Mouse (Mus musculus) G1E (cell line): Measurements from ENCODE around the gene Ttc37. TPM values are rescaled to one million over a fixed set of nuclear protein-coding genes. Genes with fewer than 3 reads are reported as not detected.

Experiments used
- ATAC-seq: 2 replicates; pipeline ENCODE4 v1.8.0; 2016; ENCODE audit warnings: mild to moderate bottlenecking; ENCODE audit not compliant: insufficient number of reproducible peaks, poor library complexity, low FRiP score, severe bottlenecking; ENCODE audit errors: extremely low read depth
- DNase-seq: peaks from one replicate; pipeline ENCODE4 v3.0.0; 2012; ENCODE audit warnings: low spot score
- H3K27me3 ChIP-seq: 2 replicates; pipeline ENCODE4 v1.6.1; 2012; ENCODE audit warnings: mild to moderate bottlenecking, low read length, inconsistent platforms; ENCODE audit not compliant: insufficient read depth
- H3K36me3 ChIP-seq: replicated peaks from 2 replicates; pipeline ENCODE3; 2012; ENCODE audit warnings: mild to moderate bottlenecking, inconsistent platforms
- H3K4me1 ChIP-seq: 2 replicates; pipeline ENCODE4 v1.6.1; 2012; ENCODE audit warnings: low read depth, low read length, inconsistent platforms, mixed read lengths; ENCODE audit not compliant: insufficient read depth
- H3K4me3 ChIP-seq: 2 replicates; pipeline ENCODE4 v1.5.1; 2012; ENCODE audit warnings: low read depth, mild to moderate bottlenecking, inconsistent platforms, low read length, moderate library complexity, mixed read lengths
- H3K9me3 ChIP-seq: replicated peaks from 2 replicates; pipeline ENCODE4 v1.6.1; 2012; ENCODE audit warnings: inconsistent platforms
- CTCF ChIP-seq: IDR thresholded peaks from 2 replicates; pipeline ENCODE4 v1.5.1; 2012; ENCODE audit warnings: low read depth, low read length, inconsistent platforms, mixed read lengths
- GATA1 ChIP-seq: IDR thresholded peaks from 2 replicates; pipeline ENCODE4 v1.6.1; 2012; ENCODE audit warnings: borderline replicate concordance, low read length, inconsistent platforms, mixed read lengths
- GATA2 ChIP-seq: IDR thresholded peaks from 2 replicates; pipeline ENCODE4 v1.6.1; 2012; ENCODE audit warnings: low read depth, low read length, inconsistent platforms, borderline replicate concordance
- POLR2AphosphoS5 ChIP-seq: IDR thresholded peaks from 2 replicates; pipeline ENCODE4 v1.6.1; 2012; ENCODE audit warnings: low read depth, low read length, inconsistent platforms; ENCODE audit not compliant: insufficient replicate concordance
- TAL1 ChIP-seq: conservative IDR thresholded peaks from 2 replicates; pipeline ENCODE4 v1.6.1; 2012; ENCODE audit warnings: low read depth, low read length, inconsistent platforms, mixed read lengths
- polyA plus RNA-seq: library from polyadenylated mRNA; stranded (reverse); fragments of >175 nt; gene quantifications from 2 replicates; pipeline ENCODE4 v1.2.3, GENCODE M21; 2012
- total RNA-seq, 2 experiments: library from RNA; stranded (forward) in 1 of 2; stranded (reverse) in 1 of 2; fragments of 200-1000 nt in 1 of 2; fragments of >200 nt in 1 of 2; fragmentation: Nextera tagmentation in 1 of 2; gene quantifications; 2 replicates each; pipeline ENCODE4 v1.2.3; 2014 to 2017

The Ttc37 gene
- total and polyA plus RNA-seq, 3 experiments: 1.4 to 40.3 (median 34.7) TPM

GRCm38 (mm10) chr13:76150483-76150882 lies 51.9 kb downstream of the Ttc37 start:
- TF ChIP-seq POLR2AphosphoS5 (no peak), TAL1 (no peak), GATA1 (no peak), GATA2 (no peak), CTCF (no peak)
- Histone ChIP-seq H3K27me3 (no peaks in the 10 kb centered on the region), H3K36me3 (peaks cover 46% of the 10 kb centered on the region), H3K4me3 (no peak overlapping the region), H3K4me1 (no peaks in the 10 kb centered on the region), H3K9me3 (no peaks in the 10 kb centered on the region)
- DNase-seq (no peak), ATAC-seq (no peak)

GRCm38 (mm10) chr13:76157099-76157498 lies 58.6 kb downstream of the Ttc37 start:
- no peak for TF ChIP-seq POLR2AphosphoS5
- no peak for TF ChIP-seq GATA1
- no peak for TF ChIP-seq CTCF
- no peak for TF ChIP-seq GATA2
- no peak for TF ChIP-seq TAL1
- no peaks in the 10 kb centered on the region for H3K27me3 ChIP-seq
- peaks cover 54% of the 10 kb centered on the region for H3K36me3 ChIP-seq
- no peak for ATAC-seq
- DNase-seq: no peak
- no peaks in the 10 kb centered on the region for H3K9me3 ChIP-seq
- H3K4me1 ChIP-seq: no peaks in the 10 kb centered on the region
- H3K4me3 ChIP-seq: no peak overlapping the region

- Histone ChIP-seq H3K4me1 (no peaks in the 10 kb centered on the region), H3K27me3 (no peaks in the 10 kb centered on the region), H3K36me3 (peaks cover 54% of the 10 kb centered on the region), H3K4me3 (no peak overlapping the region), H3K9me3 (no peaks in the 10 kb centered on the region)
- no peak for DNase-seq
- TF ChIP-seq GATA1 (no peak), POLR2AphosphoS5 (no peak), CTCF (no peak), GATA2 (no peak), TAL1 (no peak)
- ATAC-seq: no peak
Measured at GRCm38 (mm10) chr13:76157508-76157907, 59.0 kb downstream of the Ttc37 start.

GRCm38 (mm10) chr13:76160587-76160986 lies 62.1 kb downstream of the Ttc37 start:
- TF ChIP-seq CTCF: no peak
- no peak for TF ChIP-seq TAL1
- no peak for TF ChIP-seq POLR2AphosphoS5
- no peak for TF ChIP-seq GATA2
- no peak for TF ChIP-seq GATA1
- H3K36me3 ChIP-seq: peaks cover 46% of the 10 kb centered on the region

GRCm38 (mm10) chr13:76174297-76174696 lies 75.8 kb downstream of the Ttc37 start:
- TF ChIP-seq GATA2: no peak
- TF ChIP-seq CTCF: no peak
- no peak for TF ChIP-seq GATA1
- TF ChIP-seq POLR2AphosphoS5: no peak
- no peak for TF ChIP-seq TAL1
- DNase-seq: no peak

More at GRCm38 (mm10) chr13:76160587-76160986, 62.1 kb downstream of the Ttc37 start:
- H3K27me3 ChIP-seq: no peaks in the 10 kb centered on the region
- H3K4me3 ChIP-seq: no peak overlapping the region
- no peak for DNase-seq
- no peaks in the 10 kb centered on the region for H3K9me3 ChIP-seq
- no peak for ATAC-seq
- H3K4me1 ChIP-seq: no peaks in the 10 kb centered on the region

GRCm38 (mm10) chr13:76178700-76179099 lies 80.2 kb downstream of the Ttc37 start:
- no peak for DNase-seq
- TF ChIP-seq TAL1 (no peak), GATA2 (no peak), CTCF (no peak), POLR2AphosphoS5 (no peak), GATA1 (no peak)
- H3K9me3 ChIP-seq: no peaks in the 10 kb centered on the region
- H3K36me3 ChIP-seq: peaks cover 46% of the 10 kb centered on the region
- H3K27me3 ChIP-seq: no peaks in the 10 kb centered on the region
- H3K4me3 ChIP-seq: no peak overlapping the region
- peaks cover 5% of the 10 kb centered on the region; the same call in 1 of the 2 replicates for H3K4me1 ChIP-seq
- ATAC-seq: no peak

More at GRCm38 (mm10) chr13:76174297-76174696, 75.8 kb downstream of the Ttc37 start:
- Histone ChIP-seq H3K36me3 (peaks cover 34% of the 10 kb centered on the region), H3K27me3 (no peaks in the 10 kb centered on the region), H3K4me1 (no peaks in the 10 kb centered on the region), H3K9me3 (no peaks in the 10 kb centered on the region), H3K4me3 (no peak overlapping the region)
- no peak for ATAC-seq

GRCm38 (mm10) chr13:76187651-76188050 lies 89.1 kb downstream of the Ttc37 start:
- Histone ChIP-seq H3K36me3 (peaks cover 52% of the 10 kb centered on the region), H3K27me3 (no peaks in the 10 kb centered on the region)

More at GRCm38 (mm10) chr13:76187651-76188050, 89.1 kb downstream of the Ttc37 start:
- no peaks in the 10 kb centered on the region for H3K9me3 ChIP-seq
- ATAC-seq (no peak), DNase-seq (no peak)
- no peaks in the 10 kb centered on the region for H3K4me1 ChIP-seq
- no peak for TF ChIP-seq POLR2AphosphoS5
- no peak for TF ChIP-seq TAL1
- no peak for TF ChIP-seq CTCF
- TF ChIP-seq GATA1: no peak
- no peak for TF ChIP-seq GATA2
- H3K4me3 ChIP-seq: no peak overlapping the region
